Mouse (Mus musculus): ENCODE measurements around the gene Clba1.
"Not testable (repeated sequence)": the region's sequence is repeated elsewhere in the genome, so short reads cannot be mapped to it uniquely, and the experiment has no call there.

Clba1 gene

DNA sequence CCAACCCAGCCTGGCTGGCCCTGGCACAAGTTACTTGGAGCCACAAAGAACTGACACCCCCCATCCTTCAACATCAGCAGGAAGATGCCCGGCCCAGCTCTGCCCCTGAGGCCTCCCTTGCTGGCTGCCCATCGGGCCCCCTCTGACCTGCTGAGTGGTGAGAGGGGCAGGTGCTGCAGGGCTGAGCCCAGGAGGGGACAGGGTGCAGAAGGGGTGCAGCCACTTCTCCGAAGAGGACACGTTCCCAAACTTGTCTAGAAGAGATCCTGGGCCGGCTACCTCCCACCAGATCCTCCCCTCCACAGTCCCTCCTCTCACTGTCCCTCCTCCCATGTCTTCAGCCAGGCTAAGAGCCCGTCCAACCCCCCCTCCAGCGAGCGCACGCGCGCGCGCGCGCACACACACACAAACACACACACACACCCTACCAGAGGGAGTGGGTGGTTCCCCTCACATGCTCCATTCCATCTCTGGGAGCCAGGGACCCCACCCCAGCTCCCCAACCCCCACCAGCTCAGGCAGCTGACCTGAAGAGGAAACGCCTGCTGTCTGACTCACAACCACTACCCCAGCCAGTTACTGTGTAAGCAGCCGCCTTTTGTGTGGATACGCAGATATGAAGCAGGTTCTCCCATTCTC, 13.2 kb upstream of the Clba1 start:
- DNase-seq (ENCODE audit: low spot score) = no peak

DNA sequence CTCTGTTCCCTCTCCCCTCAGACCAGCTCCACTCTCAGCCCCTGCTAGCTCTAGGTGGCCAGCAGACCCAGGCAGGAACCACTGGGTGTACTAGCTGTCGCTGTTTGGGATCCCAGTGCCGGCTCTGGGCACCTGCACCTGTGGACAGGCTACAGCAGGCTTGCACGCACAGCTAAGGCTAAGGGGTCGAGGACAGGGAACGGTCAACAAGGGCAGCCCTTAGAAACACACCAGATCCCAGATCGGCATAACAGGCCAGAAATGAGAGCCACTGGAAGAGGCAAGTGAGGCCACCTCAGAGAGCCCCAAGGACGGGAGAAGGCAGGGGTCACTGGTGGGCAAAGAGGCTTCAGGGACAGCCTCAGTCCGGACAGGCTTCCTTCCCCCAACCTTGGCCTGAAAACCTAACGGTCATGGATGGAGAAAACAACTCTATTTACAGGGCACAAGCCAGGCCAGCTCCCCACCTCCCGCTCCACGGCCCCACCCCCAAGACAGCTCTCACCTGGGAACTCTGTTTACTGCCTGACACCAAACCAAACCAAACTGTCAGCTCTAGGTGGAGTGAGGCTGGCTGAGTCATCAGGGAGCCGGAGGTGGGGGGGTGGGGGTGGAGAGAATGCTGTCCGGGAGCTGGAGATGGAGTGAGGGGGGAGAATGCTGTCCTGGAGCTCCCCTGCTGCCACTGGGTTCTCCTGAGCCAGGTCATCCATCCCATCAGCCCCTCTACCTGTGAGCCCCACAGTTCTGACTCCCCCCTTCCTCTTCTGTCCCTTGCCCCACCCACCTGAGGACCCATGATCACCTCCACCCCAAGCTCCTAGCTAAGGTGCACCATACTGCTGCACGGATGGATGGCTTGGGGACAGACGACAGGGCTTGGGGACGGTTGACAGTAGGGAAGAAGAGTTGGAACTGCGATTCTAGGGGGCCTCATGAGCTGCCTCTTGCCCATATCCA, 11.9 kb upstream of the Clba1 start:
- DNase-seq (ENCODE audit: low spot score) = no peak

DNA sequence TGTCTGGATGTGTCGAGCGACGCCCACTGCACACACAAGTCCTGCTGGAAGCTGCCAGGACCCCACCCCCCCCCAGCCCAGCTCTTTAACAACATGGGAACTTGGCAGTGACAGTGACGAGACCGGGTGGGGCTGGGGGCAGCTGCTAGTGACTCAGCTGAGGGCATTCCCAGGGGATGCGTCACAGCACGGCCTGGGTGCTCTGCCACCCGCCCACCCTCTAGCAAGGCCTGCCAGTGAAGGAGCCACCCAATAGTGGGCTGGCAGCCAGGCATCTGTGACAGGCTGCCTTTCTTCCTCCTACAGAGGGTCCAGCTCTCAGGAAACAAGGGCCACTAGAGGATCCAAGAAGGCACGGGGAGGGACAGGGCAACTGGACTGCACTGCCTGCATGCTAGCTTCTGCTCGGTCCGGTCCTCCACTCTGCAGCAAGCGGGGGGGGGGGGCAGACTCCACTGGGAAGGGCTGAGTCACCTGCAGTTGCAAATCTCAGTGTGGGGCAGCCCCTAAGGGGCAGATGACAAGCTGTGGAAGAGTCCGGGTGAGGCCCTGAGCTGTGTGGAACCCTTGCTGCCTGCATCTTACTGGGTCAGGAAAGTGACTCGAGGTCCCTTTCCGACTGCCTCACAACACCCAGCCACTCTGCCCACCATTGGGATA, 10.9 kb upstream of the Clba1 start:
- DNase-seq (ENCODE audit: low spot score) = no peak

DNA sequence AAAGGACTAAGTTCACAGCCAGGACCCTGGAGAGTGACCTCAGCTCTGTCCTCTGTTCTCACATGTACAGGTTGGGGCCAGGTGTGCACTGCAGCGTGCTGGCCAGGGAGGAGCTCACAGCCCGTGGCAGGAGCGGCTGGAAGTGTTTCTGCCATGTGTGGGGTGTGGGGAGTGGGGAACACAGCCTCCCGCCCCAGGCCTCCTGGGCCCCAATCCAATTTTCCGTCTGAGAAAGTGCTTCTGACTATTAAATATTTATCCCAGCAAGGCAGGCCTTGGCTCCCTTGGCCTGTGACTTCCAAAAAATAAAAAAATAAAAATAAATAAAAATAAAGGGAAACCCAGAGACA, 10.4 kb upstream of the Clba1 start:
- DNase-seq (ENCODE audit: low spot score) = no peak

DNA sequence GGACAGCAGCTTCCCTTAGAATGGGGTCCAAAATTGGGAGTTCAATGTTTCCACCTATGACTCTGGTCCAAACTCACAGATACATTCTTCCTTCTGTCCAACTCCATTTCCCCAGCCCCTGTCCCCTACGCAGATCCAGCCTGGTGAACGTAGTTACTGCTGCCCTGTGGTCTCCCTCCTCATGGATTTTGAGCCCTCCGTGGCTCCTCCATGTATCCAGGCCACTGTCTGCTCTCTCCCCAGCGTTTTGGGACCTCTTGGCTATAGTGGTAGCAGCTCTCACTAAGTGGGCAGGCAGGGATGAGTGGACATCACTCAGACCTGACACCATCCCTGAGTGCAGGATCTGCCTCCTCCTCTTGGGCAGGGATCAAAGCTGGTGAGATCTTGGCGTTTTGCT, 10.0 kb upstream of the Clba1 start:
- DNase-seq (ENCODE audit: low spot score) = no peak

DNA sequence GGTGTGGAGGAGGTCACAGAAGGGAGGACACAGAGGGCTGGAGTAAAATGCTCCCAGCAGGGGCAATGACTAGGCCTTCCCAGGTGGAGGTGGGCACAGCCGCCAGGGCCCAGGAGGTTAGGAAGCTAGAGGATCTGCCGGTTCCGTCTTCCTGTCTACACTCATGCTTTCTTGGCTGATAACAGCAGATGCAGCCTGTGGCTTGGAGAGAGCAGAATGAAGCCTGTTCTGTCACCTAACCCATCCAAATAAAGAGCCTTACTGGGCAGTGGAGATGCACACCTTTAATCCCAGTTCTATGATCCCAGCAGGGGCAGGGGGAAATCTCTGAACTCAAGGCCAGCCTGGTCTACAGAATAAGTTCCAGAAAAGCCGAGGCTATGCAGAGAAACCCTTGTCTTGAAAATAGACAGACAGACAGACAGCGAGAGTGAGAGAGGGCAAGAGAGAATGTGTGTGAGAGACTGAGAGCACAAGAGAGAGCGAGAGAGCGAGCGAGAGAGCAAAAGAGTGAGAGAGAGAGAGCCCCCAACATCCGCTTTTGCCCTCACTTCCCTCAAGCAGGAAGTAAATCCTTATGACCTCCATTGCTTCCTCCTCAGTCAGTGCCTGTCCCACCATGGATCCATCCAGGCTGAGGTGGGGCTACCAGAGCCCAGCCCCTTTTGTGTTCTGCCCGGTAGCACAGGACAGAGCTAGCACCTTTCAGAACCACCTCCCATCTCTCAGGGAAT, 9.3 kb upstream of the Clba1 start:
- no peak for DNase-seq (ENCODE audit: low spot score)

DNA sequence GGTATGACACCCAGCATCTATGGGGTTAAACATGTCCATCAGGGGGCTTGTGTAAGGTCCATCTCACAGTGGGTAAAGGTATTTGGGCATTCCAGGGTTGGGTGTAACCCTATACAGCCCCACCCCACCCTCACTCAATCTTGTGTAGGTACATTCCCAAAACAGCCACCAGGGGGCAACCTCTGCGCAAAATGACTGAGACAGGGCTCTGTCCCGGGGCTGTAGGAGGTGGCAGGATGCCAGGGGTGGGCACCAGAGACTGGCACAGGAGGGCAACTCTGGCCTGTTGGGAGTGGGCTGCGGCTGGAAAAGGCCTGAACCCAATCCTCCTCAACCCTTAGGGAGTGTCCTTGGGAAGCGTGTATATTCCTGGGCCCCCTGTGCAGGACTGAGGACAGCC, 8.3 kb upstream of the Clba1 start:
- DNase-seq (ENCODE audit: low spot score) = no peak

DNA sequence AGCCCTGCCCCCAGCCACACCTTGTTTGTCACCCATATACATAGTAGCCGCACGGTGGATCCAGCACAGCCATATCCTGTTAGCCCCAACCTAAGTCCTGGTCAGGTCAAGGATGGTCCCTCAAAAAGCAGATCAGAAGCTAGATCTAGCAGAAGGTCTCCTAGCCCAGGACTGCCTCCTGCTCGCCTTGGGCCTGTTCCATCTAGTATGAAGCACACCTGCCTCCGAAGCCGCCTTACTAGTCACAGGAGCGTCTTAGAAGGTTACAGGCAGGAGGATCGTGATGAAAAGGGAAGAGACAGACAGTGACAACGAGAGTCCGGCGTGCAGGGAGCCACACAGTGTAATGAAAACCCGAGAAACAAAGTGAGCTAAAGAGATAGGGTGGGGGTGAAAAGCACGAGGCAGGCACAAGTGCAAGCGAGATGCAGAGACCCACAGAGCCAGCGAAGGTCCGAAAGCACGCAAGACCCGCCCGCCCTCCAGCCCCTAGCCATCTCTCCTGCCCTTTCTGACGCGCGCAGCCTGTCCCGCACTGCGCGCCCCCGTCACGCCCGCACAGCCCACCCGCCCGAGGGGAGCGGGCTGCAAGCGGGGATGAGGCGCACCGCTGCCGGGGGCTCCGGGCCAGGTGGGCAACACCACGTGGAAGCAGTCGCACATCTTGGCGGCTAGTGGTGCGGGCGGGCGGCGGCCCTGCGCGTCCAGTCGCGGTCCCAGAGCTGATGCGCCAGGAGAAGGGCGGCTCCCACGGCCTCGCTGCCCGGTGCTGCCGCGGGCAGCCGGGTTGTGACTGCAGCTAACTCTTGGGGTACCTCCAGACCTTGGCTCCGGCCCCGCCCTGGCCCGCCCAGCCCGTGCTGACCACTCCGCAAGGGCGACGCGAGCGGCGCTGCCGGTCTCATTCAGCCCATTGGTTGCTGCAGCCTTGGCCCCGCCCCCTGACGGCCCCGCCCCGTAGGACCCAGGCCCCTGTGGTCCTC, 6.6 kb upstream of the Clba1 start, which contains the start of gene Ahnak2:
Gene Ahnak2, minus strand, starts transcription at position 794 of the 983 bp plus-strand sequence.
- DNase-seq (ENCODE audit: low spot score) = peak; percentile 54

DNA sequence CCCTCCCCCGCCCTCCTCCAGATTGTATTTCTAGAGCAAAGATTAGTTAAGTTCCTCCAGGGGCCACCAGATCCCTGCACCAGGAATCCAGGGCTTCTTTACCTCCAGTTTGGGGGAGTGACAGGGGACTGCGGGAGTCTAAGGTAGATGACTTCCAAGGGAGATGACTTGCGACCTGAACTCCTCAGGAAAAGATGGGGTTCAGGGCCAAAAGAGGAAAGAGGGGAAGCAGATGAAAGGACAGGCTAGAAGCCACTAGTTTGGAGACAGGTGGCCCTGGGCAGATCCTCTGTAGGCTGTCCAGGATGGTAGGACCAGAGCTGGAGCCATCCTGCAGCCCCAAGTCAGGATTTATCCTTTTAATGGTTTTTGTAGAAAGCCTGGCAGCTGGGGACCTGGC, 5.8 kb upstream of the Clba1 start:
- DNase-seq (ENCODE audit: low spot score) = no peak

DNA sequence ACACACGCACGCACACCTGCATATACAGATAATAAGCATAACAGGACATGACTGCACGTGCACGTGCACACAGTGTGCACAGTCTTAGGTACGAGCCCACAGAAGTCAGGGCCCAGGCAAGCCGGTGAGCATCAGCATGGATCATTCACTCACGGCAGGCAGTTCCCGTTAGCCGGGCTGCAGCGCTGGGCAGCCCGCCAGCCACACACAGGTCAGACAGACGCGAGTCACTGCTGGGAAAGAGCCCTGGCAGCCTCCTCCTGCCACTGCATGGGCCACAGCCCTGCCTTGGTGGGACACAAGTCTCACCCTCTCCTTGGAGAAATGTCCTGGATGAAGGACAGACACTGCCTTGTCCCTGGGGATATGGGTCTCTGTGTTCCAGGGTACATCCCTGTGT, 4.7 kb upstream of the Clba1 start:
- no peak for DNase-seq (ENCODE audit: low spot score)

DNA sequence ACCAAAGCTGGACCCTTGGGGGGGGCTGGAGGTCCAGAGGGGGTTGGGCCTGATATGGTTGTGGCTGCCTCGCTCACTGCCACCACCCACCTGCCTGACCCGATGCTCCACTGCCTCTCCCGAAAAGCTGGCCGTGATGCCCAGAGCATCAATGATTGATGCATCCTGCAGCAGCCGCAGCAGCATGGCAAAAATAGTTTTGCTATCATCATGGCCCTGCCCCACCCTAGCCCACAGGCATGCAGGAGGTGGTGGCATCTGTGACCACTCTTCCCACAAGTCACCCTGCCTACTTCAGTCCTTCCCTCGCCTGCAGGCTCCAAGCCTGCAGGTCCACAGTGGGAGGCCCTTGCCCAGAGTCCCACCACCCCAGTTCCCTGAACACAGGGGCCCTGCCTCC, 2.7 kb upstream of the Clba1 start:
- no peak for DNase-seq (ENCODE audit: low spot score)

DNA sequence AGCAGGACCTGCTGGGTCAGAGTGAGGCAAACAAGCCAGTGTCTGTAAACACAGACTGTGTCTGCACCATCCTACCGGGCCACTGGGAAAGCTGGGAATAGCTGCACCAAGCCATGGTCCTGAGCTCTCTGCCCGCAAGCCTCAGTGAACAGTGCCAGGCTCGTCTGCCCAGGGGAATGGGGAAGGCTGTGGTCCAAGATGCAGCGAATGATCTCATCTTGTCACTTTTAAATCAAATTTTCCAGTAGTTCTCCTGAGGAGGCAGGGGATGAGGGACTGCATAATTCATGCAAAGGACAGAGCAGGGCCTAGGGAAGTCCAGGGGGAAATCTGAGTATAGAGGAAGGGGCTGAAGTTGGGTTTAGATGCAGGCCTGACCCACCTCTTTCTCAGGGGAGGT, 941 bp upstream of the Clba1 start:
- no peak for DNase-seq (ENCODE audit: low spot score)

DNA sequence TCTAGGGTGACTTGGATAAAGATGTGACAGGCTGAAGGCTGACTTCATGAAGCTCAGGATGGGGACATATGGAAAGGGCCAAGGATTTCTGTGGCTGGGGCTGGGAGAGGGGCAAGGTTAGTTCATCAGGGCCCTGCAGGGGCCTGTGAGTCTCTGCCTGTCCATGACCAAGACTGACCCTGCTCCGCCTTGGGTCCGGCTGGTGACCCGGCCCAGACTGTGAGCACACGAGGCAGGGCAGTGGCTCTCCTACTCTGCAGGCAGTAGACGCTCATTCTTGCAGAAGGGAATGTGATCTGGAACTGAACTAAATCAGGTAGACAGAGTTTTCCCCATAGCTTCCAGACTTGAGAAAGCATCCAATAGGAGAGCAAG, 538 bp upstream of the Clba1 start:
- DNase-seq (ENCODE audit: low spot score) = no peak

DNA sequence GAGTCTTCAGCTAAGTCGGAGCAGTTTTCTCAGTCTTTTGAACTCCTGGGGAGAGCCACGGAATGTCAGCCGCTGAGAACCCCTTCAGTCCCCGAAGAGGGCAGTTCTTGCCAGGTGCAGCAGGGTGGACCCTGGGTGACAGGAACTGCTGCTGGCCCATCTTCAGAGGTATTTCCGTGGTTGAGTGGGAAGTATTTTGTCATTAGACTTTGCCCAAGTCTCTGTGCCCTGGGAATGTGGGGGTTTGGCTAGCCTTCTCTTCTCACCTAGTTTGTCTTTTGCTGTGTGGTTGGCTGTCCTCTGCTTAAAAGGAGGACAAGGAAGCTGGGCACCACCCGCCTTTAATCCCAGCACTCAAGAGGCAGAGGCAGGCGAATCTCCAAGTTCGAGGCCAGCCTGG, 904 bp downstream of the Clba1 start:
- DNase-seq (ENCODE audit: low spot score) = no peak

DNA sequence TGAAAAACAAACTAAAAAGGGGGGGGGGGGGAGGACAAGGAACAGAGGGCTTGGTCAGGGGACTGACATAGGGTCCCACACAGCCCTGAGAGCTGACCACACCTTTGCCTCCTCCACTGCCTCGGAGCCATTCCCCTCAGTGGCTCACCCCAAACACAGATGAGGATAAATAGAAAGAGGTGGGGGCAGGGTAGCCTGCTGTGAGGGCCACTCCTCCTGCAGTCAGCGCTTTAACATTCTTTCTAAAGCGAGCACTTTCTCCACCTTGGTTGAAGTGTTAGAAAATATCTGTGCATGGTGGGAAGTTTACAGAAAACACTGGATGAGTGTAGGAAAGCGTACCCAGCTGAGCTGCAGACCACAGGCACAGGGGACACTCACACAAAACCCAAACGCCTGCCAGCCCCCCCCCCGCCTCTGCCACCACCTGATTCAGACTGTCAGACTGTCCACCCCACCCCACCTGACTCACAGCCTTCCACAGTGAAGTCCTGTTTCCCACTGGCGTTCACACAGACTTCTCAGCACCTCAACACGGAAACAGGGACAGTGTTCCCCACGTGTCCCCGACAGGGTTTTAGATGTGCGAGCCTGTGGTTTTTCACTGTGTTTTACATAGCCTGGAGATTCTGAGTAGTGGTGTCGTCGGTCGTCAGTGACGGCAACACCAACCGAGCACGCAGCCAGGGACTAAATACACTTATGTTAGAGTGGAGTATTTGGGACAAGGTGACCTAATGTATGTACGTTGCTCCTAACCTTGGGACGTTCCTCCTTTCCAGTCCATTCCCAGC, 1.6 kb downstream of the Clba1 start:
- DNase-seq (ENCODE audit: low spot score) = no peak

DNA sequence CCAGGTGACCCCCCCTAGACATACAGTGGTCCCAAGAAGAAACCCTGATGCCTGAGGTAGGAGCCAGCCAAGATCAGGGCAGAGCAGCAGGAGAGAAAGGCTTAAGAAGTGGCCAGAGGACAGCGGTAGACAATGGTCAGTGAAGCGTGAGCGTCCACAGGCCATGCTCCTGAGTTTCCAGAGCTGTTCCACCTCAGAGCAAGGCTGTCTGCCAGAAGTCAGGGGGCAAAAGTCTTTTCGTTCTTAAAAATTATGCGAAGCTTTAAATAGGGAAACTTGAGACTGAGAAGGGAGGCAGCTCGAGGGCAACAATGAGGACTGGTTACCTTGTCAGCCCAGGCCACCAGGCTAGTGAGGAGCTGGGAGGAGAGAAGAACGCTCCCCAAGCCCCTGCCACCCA, 4.6 kb downstream of the Clba1 start:
- DNase-seq (ENCODE audit: low spot score) = no peak

DNA sequence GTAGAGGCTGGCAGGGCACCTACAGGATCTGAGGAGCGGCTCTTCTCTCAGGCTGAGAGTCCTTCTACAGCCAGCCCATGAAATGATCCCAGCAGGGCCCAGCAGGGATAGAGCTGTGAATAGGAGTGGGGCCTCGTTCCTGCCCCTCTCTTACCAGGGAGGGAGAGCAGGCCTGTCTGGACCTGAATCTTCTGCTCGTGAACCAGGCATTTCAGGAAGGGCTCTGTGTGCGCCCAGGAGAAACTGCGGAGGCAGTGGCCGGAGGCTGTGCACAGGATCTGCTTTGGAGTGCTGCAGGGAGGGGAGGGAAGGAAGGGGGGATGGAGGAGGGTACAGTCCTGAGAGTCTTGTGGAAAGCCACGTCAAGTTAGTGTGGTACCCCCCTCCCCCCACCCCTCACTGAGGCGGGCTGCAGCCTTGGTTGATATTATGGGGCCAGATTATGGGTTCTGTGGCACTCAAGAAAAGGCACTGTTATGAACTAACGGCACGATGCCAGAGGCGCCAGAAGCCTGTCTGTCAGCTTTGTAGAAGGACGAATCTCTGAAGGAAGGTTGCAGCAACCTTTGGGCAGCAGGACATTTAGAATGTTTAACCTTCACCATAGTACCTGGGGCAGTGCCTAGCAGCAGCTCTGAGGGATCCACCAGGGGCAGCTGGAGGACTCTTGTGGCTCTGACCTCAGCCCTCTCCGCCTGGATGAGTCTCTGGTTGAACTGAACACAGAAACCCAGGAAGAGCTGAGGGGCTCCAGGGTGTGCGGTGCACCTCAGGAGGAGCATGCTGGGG, 6.1 kb downstream of the Clba1 start:
- no peak for DNase-seq (ENCODE audit: low spot score)

DNA sequence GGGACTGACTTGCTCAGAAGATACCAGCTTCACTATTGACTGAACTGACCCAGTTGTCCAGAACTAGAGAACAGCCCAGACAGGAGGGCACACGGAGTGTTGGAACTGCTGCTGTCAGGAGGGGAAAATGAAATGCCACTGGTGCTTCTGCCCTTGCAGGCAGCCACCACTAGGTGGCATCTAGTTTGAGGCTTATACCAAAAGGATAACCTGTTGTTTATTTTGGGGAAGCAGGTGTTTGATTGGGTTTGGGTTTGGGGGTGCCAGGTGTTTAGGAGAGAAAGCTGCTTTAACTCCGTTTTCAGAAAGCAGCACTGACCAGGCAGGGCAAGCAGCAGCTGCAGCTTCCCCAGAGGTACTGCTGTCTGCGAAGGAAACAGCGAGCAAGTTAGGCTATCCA, 7.6 kb downstream of the Clba1 start:
- no peak for DNase-seq (ENCODE audit: low spot score)

DNA sequence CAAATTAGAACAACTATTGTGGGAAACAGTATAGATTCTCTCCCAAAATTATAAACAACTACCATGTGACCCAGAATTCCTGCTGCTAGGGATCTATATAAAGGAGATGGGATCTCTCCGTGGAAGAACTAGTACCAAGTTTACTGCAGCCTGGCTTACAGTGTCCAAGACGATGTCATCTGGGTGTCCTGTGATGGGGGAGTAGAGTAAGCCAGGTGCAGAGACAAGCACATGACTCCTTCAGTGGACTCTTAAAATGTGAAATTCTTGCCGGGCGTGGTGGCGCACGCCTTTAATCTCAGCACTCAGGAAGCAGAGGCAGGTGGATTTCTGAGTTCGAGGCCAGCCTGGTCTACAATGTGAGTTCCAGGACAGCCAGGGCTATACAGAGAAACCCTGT, 8.1 kb downstream of the Clba1 start:
- DNase-seq (ENCODE audit: low spot score) = not testable (repeated sequence)

Measured in testis, postnatal 14 days (tissue).